Mouse (Mus musculus): Measurements from ENCODE around the gene S100pbp.

GRCm38 (mm10) chr4:129136189-129136578, 53.3 kb downstream of the S100pbp start:
- no peak for TF ChIP-seq POLR2A (IDR thresholded peaks at IDR 0.05; ENCODE audit: low read depth, low read length)
- no peak for TF ChIP-seq CTCF (IDR thresholded peaks at IDR 0.05; ENCODE audit: extremely low read depth, insufficient read length, insufficient replicate concordance, low read depth, low read length)
